Mouse (Mus musculus) T-helper 2 cell (primary cell): Measurements from ENCODE around the gene Spg7.

ENCODE experiments used
- in situ Hi-C: fragments of 300-600 bp; cut with MboI, MseI; formaldehyde crosslinking; loops from one replicate; pipeline ENCODE4 v1.15.1; 2025; ENCODE audit warnings: high pct_unique_total_duplicates

Spg7 gene

GRCm38 (mm10) chr8:123126193-123126816, 63.6 kb downstream of the Spg7 start:
- in situ Hi-C loops, result no loop called here

- in situ Hi-C loops, result no loop called here
These were observed 68.3 kb downstream of the Spg7 start for GRCm38 (mm10) chr8:123131041-123131440.

- in situ Hi-C loops, result no loop called here
These were observed 70.2 kb downstream of the Spg7 start for GRCm38 (mm10) chr8:123132953-123133352.

- in situ Hi-C loops, result no loop called here
These were observed 71.5 kb downstream of the Spg7 start for GRCm38 (mm10) chr8:123134149-123134713.

- in situ Hi-C loops, result no loop called here
These were observed 72.7 kb downstream of the Spg7 start for GRCm38 (mm10) chr8:123135406-123135805.

- in situ Hi-C loops, result no loop called here
These were observed 73.1 kb downstream of the Spg7 start for GRCm38 (mm10) chr8:123135806-123136205.

- in situ Hi-C loops, result no loop called here
These were observed 73.5 kb downstream of the Spg7 start for GRCm38 (mm10) chr8:123136287-123136686.

- in situ Hi-C loops, result no loop called here
These were observed 74.9 kb downstream of the Spg7 start for GRCm38 (mm10) chr8:123137645-123138077.

GRCm38 (mm10) chr8:123138741-123139140, 76.0 kb downstream of the Spg7 start:
- in situ Hi-C loops, result no loop called here

GRCm38 (mm10) chr8:123141741-123142462, 79.2 kb downstream of the Spg7 start:
- in situ Hi-C loops, result loop anchor here (5.0 kb wide), 1 partner anchor 45 kb away; the partner anchor contains the start of gene Dpep1

- in situ Hi-C loops, result no loop called here
These were observed 82.5 kb downstream of the Spg7 start for GRCm38 (mm10) chr8:123145279-123145678.

GRCm38 (mm10) chr8:123146390-123146789, 83.6 kb downstream of the Spg7 start:
- in situ Hi-C loops, result no loop called here
